Mouse (Mus musculus) heart, adult 18-20 months (tissue): ENCODE results near the gene Nrip1. TPM values are rescaled to one million over a fixed set of nuclear protein-coding genes. Genes with fewer than 3 reads are reported as not detected.
"Not testable (repeated sequence)": the region's sequence is repeated elsewhere in the genome, so short reads cannot be mapped to it uniquely, and the experiment has no call there.

Source experiments
- DNase-seq, 2 experiments: peaks; one replicate each; pipeline ENCODE4 v3.0.0; 2021 to 2022; ENCODE audit warnings: mixed read lengths in 1 of 2
- long read RNA-seq, 2 experiments: library from polyadenylated mRNA; stranded (forward); transcript quantifications; one replicate each; pipeline ENCODE4 v2.0.0; 2021
- total RNA-seq, 2 experiments: library from RNA; stranded (reverse); gene quantifications; 2 replicates each; pipeline ENCODE4 v1.2.3; 2021

Gene Nrip1
- 10 to 100 TPM; 18.3 to 19.8 TPM for total RNA-seq
- long read RNA-seq, experiment 1, partial matches to known transcripts: 0 of 3 reads
- long read RNA-seq, experiment 1, other reads (novel, unspliced or antisense): 3 of 3 reads
- long read RNA-seq, experiment 2: 0 reads

GRCm38 (mm10) chr16:76373671-76374091 lies at the start of gene Nrip1:
Gene Nrip1 (minus strand): TSS chr16:76373827.
- peak; percentile 75 to 81 for DNase-seq

DNA sequence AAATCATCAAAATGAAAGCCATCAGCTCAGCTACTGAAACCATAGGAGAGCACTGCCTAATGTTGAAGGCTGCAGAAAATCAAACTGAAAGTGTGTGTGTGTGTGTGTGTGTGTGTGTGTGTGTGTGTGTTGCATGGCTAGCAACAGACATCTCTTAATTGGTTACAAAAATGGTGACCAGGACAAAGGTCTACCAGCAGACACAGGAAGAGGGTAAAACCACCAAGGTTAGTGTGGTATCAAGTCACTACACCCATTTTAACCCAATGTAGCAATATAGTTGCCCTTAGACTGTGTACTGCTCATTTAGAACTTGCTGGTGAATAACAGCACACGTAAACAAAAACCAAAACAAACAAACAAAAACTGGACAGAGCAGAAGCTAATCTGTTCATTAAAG lies 48.9 kb upstream of the Nrip1 start:
- no peak for DNase-seq

DNA sequence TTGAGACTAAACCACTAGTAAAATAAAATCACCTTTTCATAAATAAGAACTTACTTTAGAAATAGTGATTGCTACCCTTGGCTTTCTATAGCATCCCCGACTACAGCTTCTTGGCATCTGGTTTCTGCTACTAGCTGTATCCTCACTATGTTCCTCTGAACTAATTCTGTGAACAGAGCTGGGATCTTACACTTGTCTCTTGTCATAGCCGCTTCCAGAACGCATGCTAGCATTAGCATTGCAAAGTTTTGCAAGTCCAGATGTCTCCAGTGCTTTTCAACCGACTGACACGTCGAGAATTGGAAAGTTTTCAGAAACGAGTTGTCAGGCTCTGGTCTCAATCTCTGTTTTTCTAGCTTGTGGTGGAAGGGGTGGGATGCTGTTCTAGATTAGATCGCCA lies 46.2 kb upstream of the Nrip1 start:
- no peak for DNase-seq

DNA sequence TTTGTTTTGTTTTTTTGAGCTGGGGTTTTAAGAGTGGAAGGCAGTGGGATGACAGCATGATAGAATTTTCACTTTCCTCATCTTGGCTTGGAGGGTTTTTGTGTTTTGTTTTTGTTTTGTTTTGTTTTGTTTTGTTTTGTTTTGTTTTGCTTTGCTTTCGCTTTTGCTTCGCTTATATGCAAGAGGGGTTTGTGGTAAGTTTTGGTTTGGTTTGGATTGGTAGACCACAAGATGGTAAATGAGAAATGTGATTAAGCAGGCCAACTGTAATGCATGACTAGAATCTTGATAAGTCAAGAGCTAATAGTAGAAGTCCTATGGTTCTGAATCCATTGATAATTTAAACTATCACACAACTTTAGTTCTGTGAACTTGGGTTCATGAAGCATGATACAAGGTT lies 42.9 kb upstream of the Nrip1 start:
- no peak for DNase-seq

DNA sequence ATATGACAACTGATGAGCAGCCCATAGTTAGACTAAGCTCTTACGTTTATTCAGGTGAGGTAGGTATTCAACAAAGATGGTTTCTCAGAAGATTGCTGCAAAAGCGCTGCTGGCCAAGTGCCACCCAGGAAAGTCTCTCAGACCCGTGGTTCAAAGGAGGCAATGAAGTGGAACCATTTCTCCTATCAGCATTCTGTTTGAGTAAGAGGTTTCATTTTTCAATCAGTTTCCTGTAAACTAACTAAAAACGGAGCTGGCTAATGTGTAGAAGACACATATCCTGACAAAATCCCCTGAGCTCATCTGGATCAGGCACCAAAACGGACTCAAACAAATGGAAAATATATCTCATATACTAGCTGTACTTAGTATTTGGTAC lies 42.4 kb upstream of the Nrip1 start:
- DNase-seq: no peak

- no peak for DNase-seq
These were observed 41.9 kb upstream of the Nrip1 start for GRCm38 (mm10) chr16:76415407-76416059.

- peak in 1 of 2 experiments; percentile 17 for DNase-seq
These were observed 40.9 kb upstream of the Nrip1 start for GRCm38 (mm10) chr16:76414528-76414927.

GRCm38 (mm10) chr16:76413581-76413980 lies 40.0 kb upstream of the Nrip1 start:
- DNase-seq: no peak

- no peak for DNase-seq
These were observed 35.7 kb upstream of the Nrip1 start for GRCm38 (mm10) chr16:76409355-76409722.

- no peak for DNase-seq
These were observed 35.2 kb upstream of the Nrip1 start for GRCm38 (mm10) chr16:76408696-76409354.

DNA sequence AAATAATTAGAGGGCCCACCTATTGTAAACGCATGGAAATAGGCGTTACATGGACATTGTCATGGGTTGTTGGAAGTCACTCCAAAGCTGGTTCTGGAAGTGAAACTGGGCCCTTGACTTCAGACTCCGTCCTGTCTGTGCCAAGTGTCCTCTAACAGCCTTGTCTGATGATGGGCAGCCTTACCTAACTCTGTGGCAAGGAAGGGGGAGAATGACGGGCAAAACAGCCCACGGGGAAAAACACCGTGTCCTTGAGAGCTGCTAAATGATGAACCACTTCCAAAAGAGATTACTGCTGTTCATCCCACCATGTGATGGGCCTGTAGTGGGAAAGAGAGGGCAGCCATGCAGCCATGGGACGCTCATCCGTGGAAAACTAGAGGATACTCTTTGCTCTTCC lies 34.6 kb upstream of the Nrip1 start:
- peak in 1 of 2 experiments; percentile 27 for DNase-seq

DNA sequence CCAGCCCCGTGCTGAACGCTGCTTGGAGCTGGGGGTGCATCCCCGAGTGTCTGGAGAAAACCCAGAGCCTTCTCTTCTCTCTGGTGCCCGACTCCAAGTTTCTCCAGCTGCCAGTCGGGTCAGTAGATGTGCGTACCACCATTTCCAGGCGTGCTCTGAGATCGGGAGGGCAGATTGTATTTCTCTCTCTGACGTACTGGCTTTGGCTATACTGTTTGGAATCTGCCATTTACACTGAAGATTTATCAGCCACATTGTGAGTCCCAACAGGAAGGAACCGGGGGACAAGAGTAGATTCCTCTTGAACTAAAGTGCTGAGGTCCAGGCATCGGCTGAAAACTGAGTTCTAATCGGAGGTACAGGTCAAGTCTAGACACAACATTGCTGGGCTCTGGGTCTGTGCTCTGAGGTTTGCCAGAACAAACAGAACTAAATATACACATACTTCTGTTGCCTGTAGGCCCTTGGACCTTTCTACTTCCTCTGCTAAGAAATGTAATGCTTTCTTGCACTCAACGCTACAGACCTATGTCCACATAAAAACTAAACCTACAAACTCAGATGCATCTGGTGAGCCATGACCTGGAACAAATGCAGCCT lies 33.8 kb upstream of the Nrip1 start:
- DNase-seq: peak in 1 of 2 experiments; percentile 26

GRCm38 (mm10) chr16:76406897-76407296 lies 33.3 kb upstream of the Nrip1 start:
- peak in 1 of 2 experiments; percentile 33 for DNase-seq

DNA sequence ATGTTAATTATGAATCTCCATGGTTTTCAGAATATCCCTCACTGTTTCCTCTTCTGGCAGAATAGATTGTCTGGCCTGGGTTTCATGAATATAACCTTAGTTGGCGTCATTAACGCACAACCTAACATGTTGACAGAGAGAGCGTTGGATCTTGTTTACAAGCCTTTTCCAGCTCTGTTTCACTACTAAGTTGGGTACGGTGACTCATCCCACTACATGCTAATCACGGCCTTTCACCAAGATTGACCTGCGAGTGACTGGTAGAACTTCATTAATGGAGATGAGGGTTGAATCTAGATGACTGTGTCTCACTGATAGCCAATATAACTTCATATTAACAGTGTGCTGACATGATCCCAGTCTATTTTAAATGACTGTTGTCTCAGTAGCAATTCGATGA lies 32.7 kb upstream of the Nrip1 start:
- DNase-seq: peak; percentile 20 to 45

DNA sequence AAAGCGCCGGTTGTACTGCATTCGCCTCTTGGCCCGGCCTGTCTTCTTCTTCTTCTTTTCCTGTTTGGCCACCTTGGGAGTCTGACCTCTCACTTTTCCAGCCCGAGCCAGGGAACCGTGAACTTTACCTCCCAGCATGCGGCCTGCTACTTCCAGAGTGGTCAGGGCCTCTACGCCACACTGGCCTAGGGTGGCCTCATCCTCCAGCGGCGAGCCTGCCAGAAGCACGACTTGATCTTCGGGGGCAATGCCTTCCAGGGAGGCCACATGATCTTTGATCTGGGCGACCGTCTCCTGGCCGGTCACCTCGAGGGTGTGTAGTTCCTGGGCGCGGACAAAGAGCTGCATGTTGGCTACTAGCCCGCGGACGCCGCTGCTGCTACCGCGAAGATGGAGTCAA lies 29.7 kb upstream of the Nrip1 start:
- DNase-seq: not testable (repeated sequence)

DNA sequence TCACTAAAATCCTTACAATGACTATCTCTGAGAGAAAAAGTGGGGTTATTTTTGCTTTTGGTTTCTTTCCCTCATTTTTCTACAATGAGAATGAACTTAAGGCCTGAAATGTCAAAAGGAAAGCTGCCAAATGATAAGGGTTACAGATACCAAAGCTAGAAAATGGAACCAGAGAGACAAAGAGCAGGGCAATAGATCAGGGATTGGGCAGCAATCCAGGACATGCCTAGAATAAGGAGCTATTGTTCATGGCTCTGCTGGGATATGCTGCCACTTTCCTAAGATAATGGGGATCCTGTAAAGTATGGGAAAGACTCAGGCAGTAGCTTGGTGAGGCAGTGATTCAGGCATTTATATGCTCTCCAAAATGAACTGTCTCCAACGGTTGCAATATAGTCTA lies 22.9 kb upstream of the Nrip1 start:
- DNase-seq: no peak

DNA sequence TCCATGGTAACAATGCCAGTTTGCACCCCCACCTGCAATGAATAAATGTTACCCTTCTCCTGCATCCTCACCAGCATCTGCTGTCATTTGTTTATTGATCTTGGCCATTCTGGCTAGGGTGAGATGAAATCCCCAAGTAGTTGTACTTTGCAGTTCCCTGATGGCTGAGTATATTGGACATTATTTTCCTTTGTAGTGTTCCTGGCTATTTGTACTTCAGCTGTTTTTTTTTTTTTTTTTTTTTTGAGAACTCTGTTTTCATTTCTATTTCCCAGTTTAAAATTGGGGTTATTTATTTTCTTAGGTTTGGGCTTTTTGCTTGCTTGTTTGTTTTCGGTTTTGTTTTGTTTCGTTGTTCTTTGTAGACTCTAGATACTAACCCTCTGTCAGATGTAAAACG lies 19.6 kb upstream of the Nrip1 start:
- no peak for DNase-seq

DNA sequence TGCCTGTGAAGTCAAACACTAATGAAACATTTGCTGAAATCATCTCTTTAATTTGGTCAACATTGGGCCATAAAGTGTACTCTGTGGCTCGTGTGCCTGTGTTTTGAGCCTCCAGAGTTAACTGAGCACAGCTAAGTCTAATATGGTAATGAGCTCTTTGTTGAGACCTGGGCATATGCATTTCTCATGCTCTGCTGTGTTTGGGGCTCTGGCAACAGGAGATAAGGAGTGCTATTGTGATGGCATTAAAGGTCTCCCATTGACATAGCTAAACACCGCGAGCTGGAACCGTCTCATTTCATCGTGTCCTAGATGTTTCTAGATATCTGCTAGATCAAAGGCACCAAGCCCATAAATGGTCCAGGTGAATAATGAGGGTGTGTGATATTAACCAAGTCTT lies 12.9 kb upstream of the Nrip1 start:
- DNase-seq: no peak

DNA sequence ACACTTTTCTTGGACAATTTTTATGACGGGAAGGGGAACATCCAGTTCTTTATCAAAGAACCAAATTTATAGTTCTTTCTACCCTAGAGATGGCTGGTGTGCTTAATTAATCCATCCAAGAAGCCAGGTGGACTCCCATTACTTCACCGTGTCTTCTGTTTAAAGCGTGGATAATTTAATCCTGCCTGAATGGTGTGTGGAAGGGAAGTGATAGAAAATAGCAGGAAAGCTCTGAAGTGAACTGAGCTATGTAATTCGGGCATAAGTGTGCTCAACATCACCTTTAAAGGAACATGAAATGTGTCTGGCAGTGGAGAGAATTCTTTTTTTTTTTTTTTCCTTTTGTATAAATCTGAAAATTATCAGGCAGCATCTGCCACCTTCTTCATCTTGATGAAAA lies 12.4 kb upstream of the Nrip1 start:
- DNase-seq: no peak

GRCm38 (mm10) chr16:76377211-76377610 lies 3.6 kb upstream of the Nrip1 start:
- DNase-seq: no peak

- DNase-seq: no peak
These were observed 3.0 kb upstream of the Nrip1 start for GRCm38 (mm10) chr16:76376661-76377060.

GRCm38 (mm10) chr16:76372941-76373561 lies 576 bp downstream of the Nrip1 start:
- DNase-seq: peak; percentile 90 to 92
